Mouse (Mus musculus) cerebellum, postnatal 10 days (tissue): ENCODE measurements around the gene Ttyh1.
A peak's percentile ranks its signal among the peaks of the same experiment; 100 is the strongest.
"Not testable (repeated sequence)": the region's sequence is repeated elsewhere in the genome, so short reads cannot be mapped to it uniquely, and the experiment has no call there.

ENCODE experiments used
- DNase-seq, 2 experiments: peaks; one replicate each; pipeline ENCODE4 v3.0.0; 2021; ENCODE audit warnings: mixed read lengths in 2 of 2

The Ttyh1 gene

DNA sequence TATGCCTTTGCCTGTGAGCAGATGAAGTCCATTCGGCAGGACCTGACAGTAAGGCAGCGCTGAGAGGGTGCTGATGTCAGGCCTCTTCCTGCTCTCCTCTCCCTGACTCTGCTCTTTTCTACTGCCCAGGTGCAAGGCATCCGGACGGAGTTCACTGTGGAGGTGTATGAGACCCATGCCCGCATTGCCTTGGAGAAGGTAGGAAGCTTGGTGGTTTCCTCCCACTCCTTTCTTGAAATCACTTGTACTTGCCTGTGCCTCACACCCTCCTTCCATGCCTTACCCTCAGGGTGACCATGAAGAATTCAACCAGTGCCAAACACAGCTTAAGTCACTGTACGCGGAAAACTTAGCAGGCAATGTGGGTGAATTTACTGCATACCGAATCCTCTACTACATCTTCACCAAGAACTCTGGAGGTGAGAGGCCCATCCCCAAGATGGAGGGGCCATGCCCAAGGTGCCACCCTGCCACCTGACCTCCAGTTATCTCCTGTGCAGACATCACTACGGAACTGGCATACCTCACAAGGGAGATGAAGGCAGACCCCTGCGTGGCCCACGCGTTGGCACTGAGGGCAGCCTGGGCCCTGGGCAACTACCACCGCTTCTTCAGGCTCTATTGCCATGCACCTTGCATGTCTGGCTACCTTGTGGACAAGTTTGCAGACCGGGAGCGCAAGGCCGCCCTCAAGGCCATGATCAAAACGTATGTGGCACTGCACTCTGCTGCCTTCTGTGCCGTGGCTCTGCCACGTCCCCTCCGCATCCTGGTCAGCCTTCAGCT is 25.8 kb downstream of the Ttyh1 start:
- DNase-seq: peak; percentile 6 to 11

DNA sequence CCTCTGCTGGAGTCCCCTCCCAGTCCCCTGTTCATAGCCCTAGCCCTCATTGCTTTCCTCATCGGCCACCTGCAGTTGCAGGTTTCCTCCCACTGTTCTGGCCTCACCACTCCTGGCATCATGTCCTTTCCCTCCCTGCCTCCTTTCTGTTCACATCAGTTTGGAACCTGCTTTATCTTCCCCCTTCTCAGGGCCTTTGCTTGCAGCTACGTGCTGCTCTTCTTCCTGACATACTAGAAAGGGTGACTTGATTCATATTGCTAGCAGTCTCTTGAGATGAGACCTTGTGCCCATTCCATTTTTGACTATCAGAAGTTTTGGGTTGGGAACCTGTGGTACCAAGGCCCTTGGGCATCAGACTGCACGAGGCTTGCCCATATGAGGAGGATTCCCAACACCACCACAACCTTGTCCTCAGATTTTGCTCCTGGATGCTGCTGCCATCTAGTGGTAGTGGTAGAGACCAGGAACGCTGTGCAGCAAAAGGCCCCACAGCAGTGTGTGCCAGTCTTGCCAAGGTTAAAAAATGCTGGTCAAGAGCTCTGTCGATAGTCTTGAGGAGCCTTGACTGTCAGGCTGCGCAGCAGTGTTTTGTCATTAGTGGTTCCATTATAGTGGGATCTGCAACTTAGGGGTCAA is 26.5 kb downstream of the Ttyh1 start:
- DNase-seq: peak; percentile 75 to 80

DNA sequence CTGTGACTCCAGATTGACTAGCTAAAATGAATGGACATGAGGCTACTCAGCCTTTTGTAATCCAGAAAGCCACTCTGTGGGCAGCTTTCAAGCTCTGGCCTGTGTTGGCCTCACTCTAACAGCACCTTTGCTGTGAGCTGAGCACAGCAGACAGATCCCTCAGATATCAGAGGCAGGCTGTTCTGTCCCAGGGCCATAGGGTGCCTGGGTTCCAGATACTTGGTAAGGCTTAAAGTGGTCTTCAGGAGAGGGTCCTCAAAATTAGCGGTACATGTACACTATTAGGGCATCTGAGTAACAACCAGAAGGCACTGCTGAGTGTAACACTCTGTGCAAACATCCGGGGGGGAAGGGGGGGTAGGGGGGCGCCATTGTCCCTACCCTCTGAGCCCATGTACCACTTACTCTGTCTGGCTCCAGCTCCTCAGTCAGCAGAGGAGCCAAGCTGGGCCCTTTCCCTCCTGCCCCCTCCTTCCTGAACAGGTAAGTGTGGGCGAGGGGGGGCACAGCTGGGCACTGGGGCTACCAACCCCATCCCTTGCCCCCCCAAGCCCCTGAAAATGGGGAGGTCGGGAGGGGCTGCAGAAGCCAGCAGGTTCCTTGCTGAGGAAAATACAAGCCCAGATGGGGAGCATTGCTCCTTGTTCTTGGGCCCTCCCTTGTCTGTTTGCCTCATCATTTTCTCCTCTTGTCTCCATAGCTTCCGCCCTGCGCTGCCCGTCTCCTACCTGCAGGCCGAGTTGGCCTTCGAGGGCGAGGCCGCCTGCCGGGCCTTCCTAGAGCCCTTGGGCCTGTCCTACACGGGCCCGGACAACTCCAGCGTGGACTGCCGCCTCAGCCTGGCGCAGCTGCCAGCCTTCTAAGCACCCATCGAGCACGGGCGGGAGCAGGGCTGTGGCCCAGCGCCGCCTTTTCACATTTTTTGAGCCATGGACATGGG is 27.3 kb downstream of the Ttyh1 start:
- peak; percentile 17 to 26 for DNase-seq

DNA sequence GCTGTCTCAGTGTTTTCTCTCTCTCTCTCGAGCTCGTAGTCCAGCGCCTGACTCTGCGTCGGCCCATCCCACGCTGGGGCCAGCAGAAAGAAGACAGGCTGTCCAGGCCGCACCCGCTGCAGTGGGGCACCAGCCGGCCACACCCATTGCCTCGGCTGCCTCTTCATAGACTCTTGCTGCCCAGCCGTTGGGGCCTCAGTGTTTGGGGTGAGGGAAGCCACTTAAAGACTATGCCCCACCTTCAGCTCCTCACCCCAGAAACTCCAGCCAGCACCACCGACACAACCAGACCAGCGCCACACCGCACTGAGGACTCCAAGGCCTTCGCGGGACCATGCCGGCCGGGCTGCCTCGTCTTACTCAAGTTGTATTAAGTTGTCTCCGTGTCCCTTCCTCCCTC is 28.2 kb downstream of the Ttyh1 start:
- DNase-seq: peak in 1 of 2 experiments; percentile 19

DNA sequence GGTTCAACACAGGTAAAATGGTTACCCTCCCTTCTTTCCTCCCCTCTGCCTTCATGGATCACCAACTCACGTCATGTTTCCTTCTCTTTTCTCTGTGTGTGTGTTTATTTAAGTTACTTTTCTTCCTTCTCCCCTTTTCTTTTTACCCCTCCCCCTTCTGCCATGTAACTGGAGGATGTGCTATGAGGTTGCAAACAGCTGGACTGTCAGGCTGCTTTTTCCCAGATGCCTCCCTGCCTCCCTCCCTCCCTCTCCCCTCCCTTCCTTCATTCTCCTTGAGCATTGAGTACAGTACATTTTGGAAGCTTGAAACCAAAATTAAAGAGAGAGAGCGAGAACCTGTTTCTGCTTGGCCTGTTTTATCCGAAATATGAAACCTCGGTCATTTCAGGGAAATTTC is 28.6 kb downstream of the Ttyh1 start:
- DNase-seq: no peak

DNA sequence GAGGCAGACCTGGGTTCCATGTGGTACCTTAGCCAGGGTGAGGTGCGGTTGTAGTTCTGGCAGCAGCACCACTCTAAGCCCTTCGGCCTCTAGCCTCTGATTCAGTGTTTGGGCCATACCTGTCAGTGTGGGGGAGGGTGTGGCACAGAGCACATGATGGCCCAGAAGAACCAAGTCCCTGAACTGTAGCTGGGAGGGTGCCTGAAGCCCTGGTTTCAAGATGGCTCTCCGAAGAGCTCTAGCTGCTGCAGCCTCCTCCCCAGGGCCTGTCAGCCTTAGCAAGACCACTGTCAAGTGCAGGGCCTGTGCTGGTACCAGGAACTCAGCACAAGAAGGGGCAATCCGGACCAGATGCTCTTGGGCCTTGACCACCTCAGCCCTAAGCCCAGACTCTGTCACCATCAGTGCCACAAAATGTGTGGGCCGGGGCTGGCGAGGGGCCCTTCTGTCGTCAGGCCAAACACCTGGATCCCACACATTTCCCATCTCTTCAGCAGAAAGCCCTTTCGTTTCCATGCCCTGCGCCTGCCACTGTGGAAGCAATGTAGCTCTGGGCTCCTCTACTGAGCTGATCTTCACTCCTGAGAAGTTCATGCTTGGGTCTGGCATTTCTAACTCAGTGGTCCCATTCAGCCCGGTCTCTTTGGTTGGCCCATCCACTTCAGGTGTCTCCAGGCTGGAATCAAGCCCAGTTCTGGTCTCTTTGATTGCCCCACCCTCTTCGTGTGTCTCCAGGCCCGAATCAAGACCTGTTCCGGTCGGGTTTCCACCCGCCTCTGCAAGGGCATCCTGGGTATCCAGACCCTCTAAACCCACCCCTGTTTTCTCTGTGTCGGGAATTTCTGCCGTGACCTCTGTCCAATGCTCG is 29.4 kb downstream of the Ttyh1 start:
- DNase-seq: peak in 1 of 2 experiments; percentile 54

DNA sequence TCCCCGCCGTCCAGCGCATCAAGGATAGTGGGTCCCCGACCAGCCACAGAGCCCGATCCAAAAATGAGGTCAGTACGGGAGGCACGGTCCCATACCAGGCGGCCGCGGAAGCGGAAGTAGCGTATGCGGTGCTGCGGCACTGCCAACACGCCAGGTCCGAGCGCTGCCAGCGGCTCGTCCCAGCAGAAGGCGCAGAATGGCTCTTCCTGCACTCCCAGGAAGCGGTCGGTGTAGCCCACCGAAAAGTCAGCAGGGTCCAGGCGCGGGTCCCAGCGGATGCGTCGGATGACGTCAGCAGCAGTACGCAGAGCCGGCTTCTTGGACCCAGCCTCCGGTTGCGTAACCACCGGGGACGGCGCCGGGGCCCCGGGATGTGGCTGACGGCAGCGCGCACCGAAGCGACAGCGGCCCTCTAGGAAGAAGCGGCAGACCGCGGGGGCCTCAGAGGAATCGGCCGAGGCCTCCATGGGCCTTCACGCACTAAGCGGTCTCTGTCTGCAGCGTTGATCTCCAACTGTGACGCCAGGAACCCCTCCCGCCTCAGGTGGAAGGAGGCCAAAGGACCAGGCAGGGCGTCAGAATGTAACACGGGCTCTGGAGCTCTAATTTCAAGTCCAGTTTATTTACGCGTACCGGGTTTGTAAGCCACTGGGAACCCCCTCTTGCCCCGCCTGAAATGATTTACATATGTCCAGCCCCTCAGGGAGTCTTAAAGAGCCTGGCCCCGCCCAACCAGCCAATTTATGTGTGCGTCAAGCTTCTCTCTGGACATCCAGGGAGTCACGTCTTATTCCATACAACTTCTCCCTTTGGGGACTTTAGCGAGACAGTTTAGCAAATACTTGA is 30.2 kb downstream of the Ttyh1 start:
- peak; percentile 93 for DNase-seq

DNA sequence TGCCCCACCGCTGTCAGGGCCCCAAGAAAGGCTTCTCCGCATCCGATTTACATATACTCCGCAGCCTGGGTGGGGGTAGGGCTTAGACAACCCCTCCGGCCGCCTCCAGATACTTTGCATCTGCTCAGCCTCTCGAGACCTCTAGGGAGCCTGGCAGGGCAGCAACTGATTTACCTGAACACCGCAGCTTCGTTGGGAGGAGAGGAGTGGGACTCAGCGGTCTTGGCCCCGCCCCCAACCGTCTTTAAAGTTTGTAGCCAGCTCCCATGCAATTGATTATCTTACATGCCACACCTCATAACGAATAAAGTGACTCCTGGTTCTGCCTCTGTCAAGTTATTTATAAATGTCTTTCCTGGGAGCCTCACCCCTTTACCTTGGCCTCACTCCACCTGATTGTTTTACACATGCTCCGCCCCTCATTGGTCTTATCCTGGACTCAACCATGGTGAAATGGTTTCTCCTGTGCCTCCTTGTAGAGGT is 30.9 kb downstream of the Ttyh1 start, which contains the start of gene Leng9:
Gene Leng9, minus strand, starts transcription at position 316 of the 483 bp plus-strand sequence.
- peak; percentile 64 to 65 for DNase-seq

DNA sequence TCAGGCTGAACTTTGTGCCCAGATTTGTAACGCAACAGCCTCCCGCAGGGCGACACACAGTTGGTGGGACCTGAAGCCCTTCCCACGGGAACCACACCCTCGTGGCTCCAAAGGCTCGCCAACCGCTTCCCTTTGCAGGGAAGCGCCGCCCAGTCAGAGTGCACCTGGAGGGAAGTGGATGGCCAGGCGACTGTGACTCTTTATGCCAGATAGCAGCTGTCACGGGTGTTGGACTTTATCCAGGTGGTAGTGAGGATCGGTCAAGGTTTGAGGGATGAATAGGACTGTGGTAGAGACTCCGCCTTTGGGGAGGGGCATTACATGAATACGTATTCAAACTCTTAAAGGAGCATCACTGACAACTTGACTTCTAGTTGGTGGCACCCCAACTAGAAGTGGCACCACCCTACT is 31.6 kb downstream of the Ttyh1 start:
- peak; percentile 80 to 87 for DNase-seq

DNA sequence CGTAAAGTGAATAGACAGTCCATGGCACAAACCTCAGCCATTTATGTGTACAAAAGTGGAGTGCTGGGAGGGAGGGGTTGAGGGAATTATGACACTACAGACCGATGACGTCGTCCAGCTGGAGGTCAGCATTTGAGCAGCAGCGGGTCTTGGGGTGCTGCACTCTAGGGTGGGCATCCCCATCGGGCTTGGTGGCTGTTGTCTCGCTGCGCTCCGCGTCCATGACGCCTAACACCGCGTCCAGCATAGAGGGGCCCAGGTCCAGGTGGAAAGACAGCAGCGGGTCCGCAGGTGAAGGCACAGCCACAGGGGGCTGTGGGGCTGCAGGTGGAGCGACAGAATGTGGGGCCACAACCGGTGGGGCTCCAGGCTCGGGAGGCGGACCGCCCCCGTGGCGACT is 32.0 kb downstream of the Ttyh1 start:
- peak in 1 of 2 experiments; percentile 51 for DNase-seq

DNA sequence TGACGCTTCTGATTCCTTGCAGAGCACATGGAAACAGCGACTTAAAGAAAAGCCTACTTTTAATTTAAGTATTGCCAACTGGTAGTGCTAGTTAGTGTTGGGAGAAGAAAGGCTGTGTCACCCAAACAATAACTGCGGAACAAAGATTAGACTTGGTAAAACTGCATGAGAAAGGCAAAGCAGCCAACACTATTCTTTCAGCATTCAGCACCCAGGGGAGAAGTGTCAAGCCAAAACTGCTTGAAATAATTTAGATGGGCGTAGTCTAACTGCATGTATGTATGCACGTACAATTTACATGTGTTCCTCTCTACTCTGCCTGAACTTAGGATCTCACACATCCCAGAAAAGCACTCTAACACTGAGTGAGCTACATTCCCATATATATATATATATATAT is 35.1 kb downstream of the Ttyh1 start:
- DNase-seq: no peak

DNA sequence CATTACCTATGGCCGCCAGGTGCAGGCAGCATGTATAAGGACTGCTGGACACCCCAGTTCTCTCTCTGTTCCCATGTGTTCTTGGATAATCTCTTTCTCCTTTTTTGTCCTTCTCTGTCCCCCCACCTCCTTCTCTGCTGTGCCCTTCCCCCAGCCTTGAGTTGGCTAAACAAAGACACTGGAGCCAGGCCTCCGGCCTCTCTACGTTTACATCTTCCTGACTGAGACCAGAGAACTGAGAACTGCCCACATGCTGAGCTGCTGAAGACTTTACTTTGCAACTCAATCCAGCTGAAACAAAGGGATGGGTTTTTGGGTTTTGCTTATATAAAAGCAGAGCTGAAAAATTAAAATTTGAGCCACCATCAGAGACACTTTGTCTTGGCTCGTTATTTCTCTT is 35.8 kb downstream of the Ttyh1 start:
- no peak for DNase-seq

DNA sequence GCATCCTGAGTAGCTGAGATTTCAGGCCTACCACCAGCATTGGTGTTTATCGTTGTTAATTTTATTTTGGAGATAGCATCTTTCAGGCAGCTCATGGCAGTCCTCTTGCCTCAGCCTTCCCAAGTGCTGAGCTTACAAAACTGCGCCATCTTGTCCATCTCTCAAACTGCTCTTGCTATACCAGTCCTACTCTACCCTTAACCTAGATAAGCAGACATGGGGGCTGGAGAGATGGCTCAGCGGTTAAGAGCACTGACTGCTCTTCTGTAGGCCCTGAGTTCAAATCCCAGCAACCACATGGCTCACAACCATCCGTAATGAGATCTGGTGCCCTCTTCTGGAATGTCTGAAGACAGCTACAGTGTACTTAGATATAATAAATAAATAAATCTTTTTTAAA is 42.4 kb downstream of the Ttyh1 start:
- not testable (repeated sequence) for DNase-seq

DNA sequence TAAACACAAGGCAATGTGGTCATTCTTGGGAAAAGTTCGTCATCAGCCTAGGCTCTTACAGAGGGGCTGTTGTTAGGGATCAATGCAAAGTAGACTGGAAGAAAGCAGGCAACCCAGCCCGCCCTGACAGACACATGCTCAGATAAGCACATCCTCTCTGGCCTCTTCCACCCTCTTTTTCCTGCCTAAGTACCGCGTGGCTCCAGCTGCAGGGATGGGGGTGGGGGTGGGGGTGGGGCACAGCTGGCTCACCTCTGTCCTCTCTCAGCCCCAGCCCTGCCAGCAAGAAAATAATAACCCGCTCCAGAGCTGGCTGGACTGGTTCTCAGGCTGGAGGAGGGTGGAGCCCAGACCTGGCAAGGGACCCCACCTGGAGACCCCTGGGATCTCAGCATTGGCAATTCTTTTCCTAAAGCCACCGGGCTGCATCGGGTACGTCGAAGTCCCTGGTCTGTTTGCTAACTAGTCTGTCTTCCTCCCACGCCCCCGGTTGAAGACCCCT is 44.4 kb downstream of the Ttyh1 start:
- DNase-seq: no peak

DNA sequence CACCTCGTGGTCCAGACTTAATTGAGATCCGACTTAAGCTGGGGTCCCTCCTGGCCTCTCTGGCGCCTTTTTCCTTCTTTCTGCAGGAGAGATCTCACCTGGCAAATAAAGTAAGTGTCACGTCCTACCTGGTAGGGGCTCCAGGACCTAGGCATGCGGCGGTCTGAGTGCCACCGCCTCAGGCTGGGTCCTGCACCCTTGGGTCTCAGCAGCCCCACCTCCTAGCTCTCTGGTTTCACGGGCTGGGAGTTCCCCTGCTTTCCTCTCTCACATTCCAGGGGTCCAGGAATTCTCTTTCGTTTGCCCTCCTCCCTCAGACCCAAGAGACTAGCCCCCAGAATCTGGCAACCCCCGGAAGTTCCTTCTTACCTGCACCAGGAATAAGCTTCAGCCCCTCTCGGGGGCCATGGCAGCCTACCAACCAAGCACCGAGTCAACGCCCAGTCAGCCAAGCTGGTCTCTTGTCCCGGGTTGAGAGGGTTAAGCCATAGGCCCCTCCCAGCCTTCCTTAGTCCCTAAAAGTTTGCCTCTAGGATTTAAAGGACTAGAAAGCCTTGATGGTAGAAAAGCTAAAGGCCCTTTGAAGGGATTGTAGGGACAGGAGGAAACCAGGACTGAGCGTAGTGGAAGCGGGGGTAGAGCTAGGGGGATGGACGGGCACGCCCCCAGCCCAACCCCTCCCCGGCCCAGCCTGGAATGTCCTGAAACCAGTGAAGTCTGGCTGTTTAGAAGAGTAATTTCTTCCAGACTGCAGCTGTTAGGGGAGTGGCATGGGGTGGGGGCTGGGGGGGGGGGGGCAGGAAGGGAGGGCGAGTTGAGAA is 45.1 kb downstream of the Ttyh1 start, which contains the start of gene Cdc42ep5:
Gene Cdc42ep5, minus strand, starts transcription at position 771 of the 821 bp plus-strand sequence.
- no peak for DNase-seq

DNA sequence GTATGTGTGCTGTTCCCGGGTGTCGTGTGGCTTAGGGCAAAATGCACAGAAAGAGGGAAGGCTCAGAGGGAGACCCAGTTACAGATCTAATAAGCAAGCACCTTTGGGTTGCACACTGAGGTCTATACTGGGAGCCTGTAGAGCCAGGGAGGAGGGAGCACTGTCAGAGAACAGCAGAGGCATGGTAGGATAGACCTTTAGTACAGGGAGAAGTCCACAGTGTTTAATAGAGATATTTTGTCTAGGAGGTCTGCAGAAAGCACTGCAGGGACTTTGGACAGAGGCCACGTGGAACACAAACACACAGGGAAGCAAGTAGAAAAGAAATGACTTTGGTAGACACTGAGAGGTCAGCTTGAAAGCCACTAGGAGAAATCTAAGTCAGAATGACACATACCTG is 46.1 kb downstream of the Ttyh1 start:
- DNase-seq: no peak

DNA sequence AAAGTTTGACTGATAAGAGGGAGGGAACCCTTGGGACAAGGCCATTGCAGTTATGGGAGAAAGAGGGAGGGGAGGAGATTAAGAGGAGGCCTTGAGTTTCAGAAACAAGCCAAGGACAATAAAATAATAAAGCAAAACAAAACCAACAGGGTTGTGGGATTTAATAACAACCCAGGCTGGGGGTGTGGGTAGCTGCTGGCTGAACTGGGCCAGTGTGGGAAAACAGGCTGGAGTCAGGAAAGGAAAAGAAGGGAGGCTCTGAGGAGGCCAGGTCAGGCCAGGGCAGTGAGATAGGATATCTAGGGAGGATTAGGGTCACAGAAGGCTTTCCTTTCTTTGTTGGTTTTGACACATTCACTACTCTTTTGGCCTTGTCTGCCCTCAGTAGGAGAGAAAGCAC is 47.9 kb downstream of the Ttyh1 start:
- DNase-seq: no peak

DNA sequence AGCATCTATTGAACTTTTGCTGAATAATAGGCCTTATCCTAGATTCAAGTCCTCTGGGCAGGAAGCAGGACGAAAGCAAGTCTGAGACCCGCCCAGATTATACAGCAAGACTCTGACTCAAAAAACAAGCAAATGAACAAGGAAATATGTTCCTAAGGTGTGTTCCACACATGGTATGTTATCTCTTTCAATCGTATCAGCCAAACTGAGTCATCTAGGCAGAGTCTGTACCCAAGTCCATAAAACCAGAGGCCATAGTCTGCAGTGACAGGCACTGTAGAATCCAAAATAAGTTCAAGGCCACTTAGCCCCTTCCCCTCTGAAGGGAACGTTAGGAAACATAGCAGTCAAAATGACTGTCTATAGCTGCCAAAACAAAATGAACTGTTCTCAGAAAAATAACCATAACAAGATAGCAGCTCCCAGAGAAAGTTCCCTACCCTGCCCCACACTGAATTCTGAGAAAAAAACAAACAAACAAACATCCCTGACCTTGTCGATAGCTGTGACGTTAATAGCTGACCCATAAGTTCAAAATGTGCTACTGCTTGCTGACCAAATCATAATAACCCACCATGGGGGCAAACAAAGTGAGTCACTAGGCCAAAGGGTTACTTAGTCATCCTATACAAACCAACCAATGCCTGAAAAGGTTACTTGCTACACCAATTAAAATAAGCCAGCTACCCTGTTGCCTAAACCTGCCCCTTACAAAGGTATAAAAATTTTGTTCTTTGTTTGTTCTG is 51.2 kb downstream of the Ttyh1 start:
- DNase-seq: no peak

DNA sequence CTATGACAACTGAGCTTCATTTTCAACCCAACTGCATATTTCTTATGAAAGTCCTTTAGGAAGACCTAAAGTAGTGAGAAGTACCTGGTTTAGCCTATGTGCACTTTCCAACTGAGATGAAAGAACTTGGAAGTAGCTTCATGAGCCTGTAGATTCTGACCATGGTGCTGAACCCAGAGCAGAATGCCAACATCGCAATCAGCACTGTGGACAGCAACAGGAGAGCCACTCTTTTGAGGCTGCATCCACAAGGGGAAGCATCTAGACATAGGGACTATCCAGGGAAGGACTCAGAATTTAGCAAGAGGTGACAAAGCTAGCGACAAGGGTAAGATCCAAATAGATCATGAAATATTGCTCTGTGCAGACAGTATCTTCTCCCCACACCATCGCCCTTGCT is 59.2 kb downstream of the Ttyh1 start:
- no peak for DNase-seq
